Mouse (Mus musculus) CH12.LX (cell line): ENCODE measurements around the gene Wee1. TPM values are rescaled to one million over a fixed set of nuclear protein-coding genes. Genes with fewer than 3 reads are reported as not detected.
A peak's percentile ranks its signal among the peaks of the same experiment; 100 is the strongest.

Source experiments
- DNase-seq: peaks from one replicate; pipeline ENCODE4 v3.0.0-alpha.2; 2013; ENCODE audit errors: extremely low read depth
- H3K27ac ChIP-seq: 2 replicates; pipeline ENCODE4 v1.5.1; 2012; ENCODE audit warnings: low read depth, mild to moderate bottlenecking, control low read depth, moderate library complexity; ENCODE audit not compliant: insufficient read depth
- H3K27me3 ChIP-seq: replicated peaks from 2 replicates; pipeline ENCODE3; 2012; ENCODE audit warnings: inconsistent platforms
- H3K36me3 ChIP-seq, 2 experiments: replicated peaks in 1 of 2; 2 replicates each; pipeline versions ENCODE3 to v1.6.1; 2012; ENCODE audit warnings: inconsistent platforms in 1 of 2, low read length in 1 of 2, mild to moderate bottlenecking in 1 of 2, mixed read lengths in 1 of 2, moderate library complexity in 1 of 2; ENCODE audit not compliant: control insufficient read depth in 1 of 2, insufficient read depth in 1 of 2
- H3K4me1 ChIP-seq, 2 experiments: 2 replicates each; pipeline ENCODE4 v1.6.1; 2012; ENCODE audit warnings: inconsistent platforms in 1 of 2, moderate library complexity in 1 of 2; ENCODE audit not compliant: insufficient read depth in 2 of 2, control insufficient read depth in 1 of 2
- H3K4me2 ChIP-seq: 2 replicates; pipeline ENCODE4 v1.6.1; 2012; ENCODE audit warnings: low read depth, mild to moderate bottlenecking, control low read depth; ENCODE audit not compliant: poor library complexity, insufficient read depth, severe bottlenecking
- H3K4me3 ChIP-seq, 3 experiments: fragments of 150-350 bp in 1 of 3; sonication (generic) in 1 of 3; replicated peaks in 1 of 3; 2 replicates each; pipeline versions ENCODE3 to v1.5.1; 2011 to 2012; ENCODE audit warnings: low read depth in 2 of 3, low read length in 2 of 3, mild to moderate bottlenecking in 2 of 3, moderate library complexity in 2 of 3, control low read depth in 1 of 3, improper control_type of control experiment in 1 of 3, inconsistent platforms in 1 of 3, mixed read lengths in 1 of 3; ENCODE audit not compliant: poor library complexity in 1 of 3
- H3K79me2 ChIP-seq: replicated peaks from 2 replicates; pipeline ENCODE4 v1.6.1; 2012; ENCODE audit warnings: mild to moderate bottlenecking, moderate library complexity; ENCODE audit not compliant: control insufficient read depth, poor library complexity, insufficient read depth, severe bottlenecking; ENCODE audit errors: extremely low read depth
- H3K9ac ChIP-seq: 2 replicates; pipeline ENCODE4 v1.6.1; 2012; ENCODE audit warnings: low read depth, mild to moderate bottlenecking, control low read depth, moderate library complexity; ENCODE audit not compliant: insufficient read depth
- H3K9me3 ChIP-seq: replicated peaks from 2 replicates; pipeline ENCODE3; 2012; ENCODE audit warnings: low read length, inconsistent platforms, mixed read lengths
- CHD1 ChIP-seq: IDR thresholded peaks from 2 replicates; pipeline ENCODE4 v1.6.1; 2012; ENCODE audit warnings: low read depth, low read length, improper control_type of control experiment, inconsistent platforms
- CHD2 ChIP-seq: IDR thresholded peaks from 2 replicates; pipeline ENCODE4 v1.6.1; 2011; ENCODE audit warnings: low read length, improper control_type of control experiment
- CTCF ChIP-seq, 2 experiments: IDR thresholded peaks in 1 of 2; conservative IDR thresholded peaks in 1 of 2; 2 replicates each; pipeline ENCODE4 v1.5.1; 2011 to 2012; ENCODE audit warnings: low read depth in 2 of 2, low read length in 2 of 2, improper control_type of control experiment in 1 of 2, inconsistent platforms in 1 of 2, mild to moderate bottlenecking in 1 of 2, moderate library complexity in 1 of 2
- E2F4 ChIP-seq: IDR thresholded peaks from 2 replicates; pipeline ENCODE4 v1.6.1; 2011; ENCODE audit warnings: low read depth, low read length, improper control_type of control experiment; ENCODE audit not compliant: insufficient replicate concordance
- ELF1 ChIP-seq: IDR thresholded peaks from 2 replicates; pipeline ENCODE4 v1.6.1; 2014; ENCODE audit warnings: low read depth, mild to moderate bottlenecking, inconsistent platforms, low read length, improper control_type of control experiment
- EP300 ChIP-seq: IDR thresholded peaks from 2 replicates; pipeline ENCODE4 v1.6.1; 2011; ENCODE audit warnings: low read length, improper control_type of control experiment
- GABPA ChIP-seq: IDR thresholded peaks from 2 replicates; pipeline ENCODE4 v1.6.1; 2012; ENCODE audit warnings: low read depth, low read length, improper control_type of control experiment, inconsistent platforms; ENCODE audit not compliant: insufficient replicate concordance
- HCFC1 ChIP-seq: IDR thresholded peaks from 2 replicates; pipeline ENCODE4 v1.6.1; 2012; ENCODE audit warnings: low read depth, mild to moderate bottlenecking, inconsistent platforms, low read length, improper control_type of control experiment
- MAFK ChIP-seq: IDR thresholded peaks from 2 replicates; pipeline ENCODE4 v1.6.1; 2011; ENCODE audit warnings: low read length, improper control_type of control experiment; ENCODE audit not compliant: insufficient replicate concordance
- MAX ChIP-seq: IDR thresholded peaks from 2 replicates; pipeline ENCODE4 v1.6.1; 2011; ENCODE audit warnings: low read length, improper control_type of control experiment
- MYC ChIP-seq: IDR thresholded peaks from 2 replicates; pipeline ENCODE4 v1.6.1; 2011; ENCODE audit warnings: low read depth, mild to moderate bottlenecking, improper control_type of control experiment, low read length
- NRF1 ChIP-seq: IDR thresholded peaks from 2 replicates; pipeline ENCODE4 v1.6.1; 2014; ENCODE audit warnings: low read depth, mild to moderate bottlenecking, inconsistent platforms, low read length, improper control_type of control experiment, moderate library complexity
- PAX5 ChIP-seq: IDR thresholded peaks from 2 replicates; pipeline ENCODE4 v1.6.1; 2012; ENCODE audit warnings: low read length, inconsistent platforms, mixed read lengths
- POLR2A ChIP-seq: IDR thresholded peaks from 2 replicates; pipeline ENCODE4 v1.6.1; 2011; ENCODE audit warnings: low read depth, mild to moderate bottlenecking, improper control_type of control experiment, low read length
- POLR2AphosphoS2 ChIP-seq: IDR thresholded peaks from 2 replicates; pipeline ENCODE4 v1.6.1; 2011; ENCODE audit warnings: low read depth, low read length, improper control_type of control experiment
- RAD21 ChIP-seq: IDR thresholded peaks from 2 replicates; pipeline ENCODE4 v1.6.1; 2011; ENCODE audit warnings: low read depth, mild to moderate bottlenecking, low read length, improper control_type of control experiment, moderate library complexity
- SIN3A ChIP-seq: IDR thresholded peaks from 2 replicates; pipeline ENCODE4 v1.6.1; 2012; ENCODE audit warnings: low read length, improper control_type of control experiment, inconsistent platforms
- SMC3 ChIP-seq: IDR thresholded peaks from 2 replicates; pipeline ENCODE4 v1.6.1; 2011; ENCODE audit warnings: low read depth, low read length, improper control_type of control experiment
- TCF12 ChIP-seq: IDR thresholded peaks from 2 replicates; pipeline ENCODE4 v1.6.1; 2014; ENCODE audit warnings: low read depth, mild to moderate bottlenecking, inconsistent platforms, low read length, improper control_type of control experiment
- USF1 ChIP-seq: IDR thresholded peaks from 2 replicates; pipeline ENCODE4 v1.6.1; 2014; ENCODE audit warnings: low read depth, mild to moderate bottlenecking, inconsistent platforms, low read length, improper control_type of control experiment
- USF2 ChIP-seq: conservative IDR thresholded peaks from 2 replicates; pipeline ENCODE4 v1.6.1; 2011; ENCODE audit warnings: low read depth, low read length, improper control_type of control experiment
- ZC3H11A ChIP-seq: IDR thresholded peaks from 2 replicates; pipeline ENCODE4 v1.6.1; 2012; ENCODE audit warnings: low read depth, mild to moderate bottlenecking, inconsistent platforms, low read length, improper control_type of control experiment
- ZKSCAN1 ChIP-seq: IDR thresholded peaks from 2 replicates; pipeline ENCODE4 v1.6.1; 2012; ENCODE audit warnings: low read depth, inconsistent platforms, low read length, improper control_type of control experiment, borderline replicate concordance
- ZMIZ1 ChIP-seq: IDR thresholded peaks from 2 replicates; pipeline ENCODE4 v1.6.1; 2012; ENCODE audit warnings: low read depth, mild to moderate bottlenecking, inconsistent platforms, low read length, improper control_type of control experiment
- ZNF384 ChIP-seq: IDR thresholded peaks from 2 replicates; pipeline ENCODE4 v1.6.1; 2012; ENCODE audit warnings: low read depth, low read length, improper control_type of control experiment, inconsistent platforms
- dilution Hi-C: fragments of 300-500 bp; cut with MboI; formaldehyde crosslinking; loops from 2 replicates; pipeline ENCODE4 v1.14.3; 2020; ENCODE audit warnings: low sequenced_read_pairs; ENCODE audit not compliant: extremely low pct_unique_long_range_greater_than_20kb, extremely low pct_ligation_motif_present
- in situ Hi-C: fragments of 300-500 bp; cut with MboI; formaldehyde crosslinking; loops from 3 replicates; pipeline ENCODE4 v1.14.3; 2019; ENCODE audit warnings: low sequenced_read_pairs, low pct_ligation_motif_present, low pct_unique_long_range_greater_than_20kb, mixed read lengths
- polyA plus RNA-seq: library from polyadenylated mRNA; unstranded; fragments of >175 nt; gene quantifications from 2 replicates; pipeline ENCODE4 v1.2.1, GENCODE M21; 2012; ENCODE audit warnings: low read depth; ENCODE audit not compliant: insufficient read length
- total RNA-seq, 2 experiments: library from RNA; depleted of rRNA; stranded (reverse); fragments of 300-350 nt in 1 of 2; fragments of >200 nt in 1 of 2; gene quantifications; 2 replicates each; pipeline ENCODE4 v1.2.3; 2012 to 2014

Gene Wee1
- total and polyA plus RNA-seq, 3 experiments = 10.1 to 30.3 (median 14.2) TPM

DNA sequence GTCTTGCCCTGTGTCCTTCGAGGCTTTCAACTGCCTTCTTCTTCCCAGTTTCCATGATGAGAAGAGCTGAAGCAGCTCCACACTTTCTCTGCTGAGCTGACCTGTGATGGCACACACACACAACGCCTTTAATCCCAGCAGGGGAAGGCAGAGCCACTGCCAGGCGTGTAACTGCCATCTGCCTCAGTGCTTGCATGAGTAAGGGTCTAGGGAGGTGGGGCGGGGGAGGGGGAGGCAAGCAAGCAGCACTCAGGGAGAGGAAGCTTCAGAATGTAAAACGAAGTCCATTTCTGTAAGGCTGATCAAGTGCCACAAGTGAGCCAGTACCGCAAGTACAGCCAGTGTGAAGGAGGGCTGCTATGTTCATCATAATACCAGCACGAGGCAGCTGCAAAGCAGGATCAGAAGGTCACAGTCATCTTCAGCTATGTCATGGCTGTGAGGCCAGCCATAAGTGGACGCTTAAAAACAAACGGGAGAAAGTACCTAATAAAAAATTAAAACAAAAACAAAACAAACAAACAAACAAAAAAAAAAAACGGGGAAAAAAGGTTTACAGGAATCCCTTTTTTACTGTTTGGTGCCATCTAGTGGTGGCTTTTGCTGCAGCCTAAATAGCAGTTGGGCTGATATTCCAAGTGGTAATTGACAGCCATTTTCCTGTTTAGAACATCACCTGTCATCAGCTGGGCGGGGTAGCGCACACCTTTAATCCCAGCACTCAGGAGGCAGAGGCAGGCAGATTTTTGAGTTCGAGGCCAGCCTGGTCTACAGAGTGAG is 38.3 kb upstream of the Wee1 start:
- H3K36me3 ChIP-seq = peaks cover 48 to 94% of the 10 kb centered on the region in 2 experiments
- H3K27me3 ChIP-seq = no peaks in the 10 kb centered on the region
- no peak overlapping the region for H3K9ac ChIP-seq

DNA sequence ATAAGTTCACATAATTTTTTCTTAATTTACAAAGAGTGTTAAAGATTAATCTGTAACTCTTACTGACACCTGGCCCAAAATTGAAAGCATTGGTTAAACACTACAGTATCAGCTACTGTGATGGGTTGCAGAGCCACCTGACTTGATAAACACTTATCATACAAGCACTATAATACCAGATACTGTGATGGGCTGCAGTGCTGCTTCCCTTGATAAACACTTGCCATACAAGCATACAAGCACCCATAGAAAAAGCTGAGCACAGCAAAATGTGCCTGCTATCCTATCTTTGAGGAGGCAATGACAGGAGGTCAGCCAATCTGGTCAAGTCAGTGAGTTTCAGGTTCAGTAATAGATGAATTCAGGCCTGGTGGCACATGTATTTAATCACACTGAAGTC is 36.6 kb upstream of the Wee1 start:
- Histone ChIP-seq H3K36me3 (peaks cover 48 to 93% of the 10 kb centered on the region in 2 experiments), H3K4me2 (no peak overlapping the region), H3K27ac (no peak overlapping the region), H3K4me3 (no peak overlapping the region), H3K4me1 (no peaks in the 10 kb centered on the region), H3K9ac (no peak overlapping the region), H3K9me3 (no peaks in the 10 kb centered on the region), H3K27me3 (no peaks in the 10 kb centered on the region), H3K79me2 (no peaks in the 10 kb centered on the region)
- dilution Hi-C loops = no loop called here
- in situ Hi-C loops = no loop called here
- TF ChIP-seq USF1 (no peak), USF2 (no peak), MYC (no peak), CHD1 (no peak), PAX5 (no peak), E2F4 (no peak), MAX (no peak), MAFK (no peak), POLR2AphosphoS2 (no peak), HCFC1 (no peak), GABPA (no peak), ELF1 (no peak), SIN3A (no peak), ZC3H11A (no peak), ZNF384 (no peak), ZMIZ1 (no peak), CHD2 (no peak), ZKSCAN1 (no peak), TCF12 (no peak)
- DNase-seq = no peak

More for the DNA sequence above, 38.3 kb upstream of the Wee1 start:
- no peaks in the 10 kb centered on the region for H3K9me3 ChIP-seq
- no peak overlapping the region for H3K27ac ChIP-seq
- peak; percentile 58 for DNase-seq
- H3K4me2 ChIP-seq = no peak overlapping the region
- H3K79me2 ChIP-seq = no peaks in the 10 kb centered on the region
- dilution Hi-C loops = no loop called here
- H3K4me1 ChIP-seq = peaks cover 0 to 3% of the 10 kb centered on the region in 2 experiments; a peak in 1 of 4 replicates
- H3K4me3 ChIP-seq = no peak overlapping the region
- in situ Hi-C loops = no loop called here
- TF ChIP-seq RAD21 (peak; percentile 62), MAFK (no peak), POLR2A (no peak), CTCF (conservative IDR thresholded peaks at IDR 0.05 in 1 of 2, IDR thresholded peaks at IDR 0.05 in 1 of 2; ENCODE audit: low read depth in 2 of 2, low read length in 2 of 2) (peak; percentile 71 to 72), ZMIZ1 (no peak), SMC3 (peak; percentile 47), EP300 (no peak), ZNF384 (peak; percentile 87), NRF1 (no peak)
